Mouse (Mus musculus) monocyte, adult 59 days (primary cell): ENCODE results near the gene Gmnc. TPM values are rescaled to one million over a fixed set of nuclear protein-coding genes. Genes with fewer than 3 reads are reported as not detected.

Experiments used
- total RNA-seq, 2 experiments: library from RNA; stranded (reverse); gene quantifications; one replicate each; pipeline ENCODE4 v1.2.4; 2023

Gmnc gene
- not detected for total RNA-seq

GRCm38 (mm10) chr16:26991477-26992300 lies at the start of gene Gmnc:
Gene Gmnc, minus strand, starts transcription at chr16:26991652.

